Mouse (Mus musculus): ENCODE data around the gene Itgb5.

The Itgb5 gene

DNA sequence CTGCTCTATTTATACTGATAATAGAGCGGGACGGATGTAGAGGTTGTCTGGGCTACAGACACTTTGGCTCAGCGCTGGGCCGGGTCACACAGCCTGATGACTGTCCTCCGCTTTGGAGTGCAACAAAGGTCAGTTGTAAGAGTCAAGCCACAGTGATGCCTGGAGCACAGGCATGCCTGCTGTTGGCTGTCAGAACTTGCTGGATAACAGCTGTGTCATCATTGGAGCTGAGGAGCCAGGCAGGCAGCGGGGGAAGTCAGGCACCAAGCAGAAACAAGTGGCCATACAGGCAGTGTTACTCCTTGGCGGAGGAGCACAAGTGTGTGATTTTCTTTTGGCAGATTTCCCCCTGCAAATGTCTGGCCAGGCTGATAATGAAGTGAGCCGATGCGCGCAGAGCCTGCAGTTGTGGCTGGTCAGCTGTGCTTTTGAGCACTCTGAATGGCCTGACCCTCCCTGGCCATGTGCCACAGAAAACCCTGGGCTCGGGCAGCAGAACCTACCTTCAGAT lies 111.9 kb downstream of the Itgb5 start:
- DNase-seq: peak; percentile 81

DNA sequence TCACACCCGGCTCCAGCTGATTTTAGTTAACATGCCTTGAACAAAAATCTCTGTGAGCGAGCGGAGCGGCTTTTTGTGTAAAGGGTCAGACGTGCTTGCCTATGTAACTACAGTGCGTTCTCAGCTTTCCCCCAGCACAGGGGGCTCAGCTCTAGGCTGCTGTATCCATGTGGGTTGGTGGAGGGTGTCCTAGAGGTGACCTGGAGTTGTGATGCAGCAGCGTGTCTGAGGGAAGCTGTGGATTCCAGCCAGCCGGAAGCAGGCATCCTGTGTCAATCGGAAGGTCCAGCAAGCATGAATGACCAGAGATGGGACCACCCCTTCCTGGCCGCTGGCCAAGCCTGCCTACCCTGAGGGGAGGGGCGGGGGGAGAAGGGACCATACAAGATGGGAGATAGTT lies 112.9 kb downstream of the Itgb5 start:
- peak; percentile 89 for DNase-seq

DNA sequence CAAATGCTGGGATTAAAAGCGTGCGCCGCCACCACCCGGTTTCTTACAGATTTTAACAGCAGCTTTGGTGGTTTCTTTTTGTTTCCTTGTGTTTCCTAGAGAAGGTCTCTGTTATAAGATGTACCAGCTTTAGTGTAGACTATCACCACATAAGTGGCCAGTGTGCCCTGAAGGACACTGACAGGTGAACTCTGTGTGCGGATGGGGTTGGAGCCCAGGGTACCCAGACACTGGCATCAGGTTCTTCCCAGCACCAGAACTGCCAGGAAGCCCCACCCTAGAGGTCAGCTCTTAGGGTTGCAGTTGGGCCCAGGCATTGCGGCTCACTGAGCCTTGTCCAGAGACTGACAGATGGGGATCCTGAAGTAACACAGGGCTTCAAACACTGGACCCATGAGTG lies 113.9 kb downstream of the Itgb5 start:
- no peak for DNase-seq

DNA sequence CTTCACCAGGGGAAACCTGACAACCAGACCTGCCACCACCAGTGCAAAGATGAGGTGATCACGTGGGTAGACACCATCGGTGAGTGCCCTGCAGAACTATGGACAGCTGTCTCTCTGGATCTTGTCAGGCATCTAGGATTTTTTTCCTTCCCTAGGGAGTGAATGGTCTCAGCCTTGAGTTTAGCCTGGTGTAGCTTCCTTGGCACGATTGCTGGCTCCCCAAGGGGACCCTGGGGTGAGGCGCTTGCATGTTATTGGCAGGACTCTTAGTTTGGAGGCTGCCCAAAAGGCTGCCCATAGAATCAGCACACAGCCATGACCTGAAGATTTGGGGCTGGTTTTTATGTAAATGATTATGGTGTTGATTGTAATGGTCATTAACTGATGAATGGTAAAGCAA lies 114.7 kb downstream of the Itgb5 start:
- no peak for DNase-seq

DNA sequence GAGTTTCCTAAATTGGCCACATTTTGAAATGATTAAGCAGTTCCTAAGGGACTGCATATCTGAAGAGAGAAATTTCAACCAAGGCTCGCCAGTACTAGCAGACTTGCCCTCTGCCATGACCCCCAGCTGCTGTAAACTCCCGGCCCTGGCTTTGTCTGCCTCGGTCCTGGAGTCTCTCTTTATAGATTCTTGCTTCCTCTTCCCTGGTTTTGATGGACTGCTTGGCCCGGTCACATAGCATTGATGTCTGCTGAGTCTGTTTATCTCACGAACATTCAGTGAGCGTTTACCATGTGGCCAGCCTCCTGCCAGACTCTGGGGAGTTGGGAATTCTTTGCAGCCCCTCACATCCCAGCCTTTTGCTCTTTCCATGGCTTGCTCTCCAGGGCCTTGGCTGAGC lies 115.3 kb downstream of the Itgb5 start:
- peak; percentile 80 for DNase-seq

DNA sequence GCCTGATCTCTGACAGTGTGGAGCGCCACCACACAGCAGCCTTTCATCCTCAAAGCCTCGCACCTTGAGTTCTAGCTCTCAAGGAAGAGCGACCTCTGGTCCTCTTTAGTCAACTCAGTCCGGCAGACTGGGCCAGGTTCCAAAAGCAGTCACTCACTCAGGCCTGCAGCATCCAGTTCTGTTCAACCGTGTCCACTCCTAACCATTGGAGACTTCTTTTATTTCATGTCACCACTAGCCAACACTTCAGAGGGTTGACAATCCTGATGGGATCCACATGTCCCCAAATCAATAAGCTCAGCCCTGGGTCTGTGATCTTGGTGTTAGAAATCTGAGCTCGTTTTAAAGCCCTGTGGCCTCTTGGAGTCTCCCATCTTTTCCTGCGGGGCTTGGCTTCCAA lies 116.6 kb downstream of the Itgb5 start:
- peak; percentile 69 for DNase-seq

DNA sequence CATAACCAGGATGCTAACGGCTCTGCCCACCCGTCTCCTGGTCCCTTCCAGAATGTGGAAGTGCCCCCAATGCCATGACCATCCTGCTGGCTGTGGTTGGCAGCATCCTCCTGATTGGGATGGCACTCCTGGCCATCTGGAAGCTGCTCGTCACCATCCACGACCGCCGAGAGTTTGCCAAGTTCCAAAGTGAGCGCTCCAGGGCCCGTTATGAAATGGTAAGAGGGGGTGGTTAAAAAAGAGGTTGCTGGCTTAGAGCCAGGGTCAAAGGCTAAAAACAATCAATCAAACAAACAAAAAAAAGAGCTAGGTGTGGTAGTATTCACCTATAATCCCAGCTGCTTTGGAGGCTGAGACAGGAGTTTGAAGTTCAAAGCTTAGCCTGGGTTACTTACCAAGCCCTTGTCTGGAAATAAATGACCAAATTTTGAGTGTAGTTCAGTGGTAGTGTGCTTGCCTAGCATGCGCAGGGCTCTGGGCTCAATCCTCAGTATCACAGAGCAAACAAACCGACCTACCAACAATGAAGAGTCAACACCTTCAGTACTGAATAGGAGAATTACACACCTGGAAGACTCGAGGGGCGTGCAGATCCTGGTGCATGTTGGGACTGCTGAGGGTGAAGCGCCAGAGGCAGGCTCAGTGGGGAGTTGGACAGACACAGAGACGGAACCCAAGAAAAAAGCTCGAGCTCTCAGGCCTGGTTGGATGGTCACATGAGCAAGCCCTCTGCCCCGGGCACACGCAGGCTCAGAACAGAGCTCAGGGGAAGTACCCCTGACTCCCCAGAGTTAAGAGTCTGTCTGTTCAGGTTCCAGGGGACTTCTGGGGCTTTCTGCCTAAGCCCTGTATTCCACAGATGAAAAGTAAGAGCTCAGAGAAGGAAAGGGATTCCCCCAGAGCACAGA lies 118.5 kb downstream of the Itgb5 start:
- DNase-seq: no peak

DNA sequence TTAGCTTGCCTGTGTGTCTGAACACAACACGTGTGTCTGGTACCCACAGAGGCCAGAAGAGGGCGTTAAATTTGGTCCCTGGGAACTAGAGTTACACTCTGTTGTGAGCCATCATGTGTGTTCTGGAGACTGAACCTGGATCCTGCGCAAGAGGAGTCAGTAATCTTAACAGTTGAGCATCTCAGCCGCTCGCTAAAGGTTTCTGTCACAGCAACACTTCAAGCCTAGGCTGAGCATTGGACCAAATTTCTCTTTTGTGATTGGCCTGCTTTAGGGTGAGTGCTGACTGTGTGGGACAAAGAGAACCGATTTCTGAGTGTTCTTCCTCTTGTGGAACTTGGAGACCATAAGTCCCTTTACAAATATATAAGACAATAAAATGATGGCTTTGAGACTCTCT lies 120.9 kb downstream of the Itgb5 start:
- DNase-seq: no peak

DNA sequence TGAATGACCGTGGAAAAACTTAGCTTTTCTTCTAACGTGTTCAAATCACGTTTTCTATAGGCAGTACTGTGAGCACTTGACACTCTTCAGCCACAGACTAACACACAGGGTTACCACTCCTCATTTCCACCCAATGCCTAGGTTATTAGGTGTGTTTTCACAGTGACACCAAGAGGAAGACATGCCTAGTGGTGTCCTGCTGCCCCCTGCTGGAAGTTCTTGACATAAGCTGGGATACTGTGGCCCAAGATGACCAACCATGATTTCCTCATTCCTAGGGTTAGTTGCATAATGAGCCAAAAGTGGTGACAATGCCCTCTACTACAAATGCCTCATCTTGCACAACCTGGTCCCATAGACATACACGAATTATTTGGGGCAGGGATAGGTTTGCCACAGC lies 121.4 kb downstream of the Itgb5 start:
- DNase-seq: peak; percentile 93

DNA sequence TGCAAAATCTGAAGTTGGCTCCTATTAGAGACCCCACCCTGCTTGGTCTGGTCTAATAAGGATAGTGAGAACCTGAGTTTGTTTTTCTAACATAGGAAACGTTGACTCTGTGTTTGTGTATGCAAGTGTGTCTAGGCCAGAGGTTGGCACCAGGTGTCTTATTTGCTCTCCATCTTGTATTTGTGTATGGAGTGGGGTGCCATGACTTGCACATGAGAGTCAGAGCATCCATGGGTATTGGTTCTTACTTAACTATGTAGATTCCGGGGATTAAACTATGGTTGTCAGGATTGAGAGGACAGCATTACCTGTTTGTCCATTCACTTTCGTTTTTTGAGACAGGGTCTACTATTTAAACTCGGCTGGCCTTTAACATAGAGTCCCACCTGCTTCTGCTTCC lies 123.5 kb downstream of the Itgb5 start:
- no peak for DNase-seq

DNA sequence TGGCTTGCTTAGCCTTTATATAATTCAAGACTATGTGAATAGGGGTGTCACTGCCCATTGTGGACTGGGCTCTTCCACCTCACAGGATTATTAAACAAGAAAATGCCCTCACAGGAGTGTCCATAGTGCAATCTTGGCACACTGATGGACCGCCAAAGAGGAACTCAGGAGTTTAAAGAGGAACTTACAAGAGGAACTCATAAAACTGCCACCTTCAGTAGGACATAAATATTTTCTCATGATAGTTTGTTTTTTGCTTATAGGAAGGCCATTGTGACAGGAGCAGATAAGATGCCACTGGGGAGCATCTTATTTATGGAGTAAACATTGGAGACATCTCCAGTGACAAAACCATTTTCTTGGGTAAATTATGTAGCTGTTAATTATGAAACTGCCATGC lies 125.3 kb downstream of the Itgb5 start:
- DNase-seq: no peak

DNA sequence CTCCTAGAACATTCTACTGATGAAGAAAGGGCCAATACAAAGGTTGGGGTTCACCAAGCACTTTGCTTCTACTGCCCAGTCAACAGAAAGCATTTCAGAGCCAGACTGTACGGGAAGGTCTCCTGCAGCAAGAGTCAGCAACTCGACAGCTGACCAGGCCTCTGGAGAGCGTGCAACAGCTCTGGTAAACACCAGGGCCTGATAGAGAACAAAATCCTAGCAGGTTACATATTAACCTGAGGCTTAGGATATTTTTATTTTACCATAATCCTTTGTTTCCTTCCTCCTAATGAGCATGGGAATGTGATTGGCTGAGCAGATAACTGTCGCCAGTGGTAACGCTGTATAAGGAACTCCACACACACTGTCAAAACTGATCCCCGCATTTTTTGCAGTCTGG lies 134.0 kb downstream of the Itgb5 start:
- DNase-seq: peak; percentile 42

DNA sequence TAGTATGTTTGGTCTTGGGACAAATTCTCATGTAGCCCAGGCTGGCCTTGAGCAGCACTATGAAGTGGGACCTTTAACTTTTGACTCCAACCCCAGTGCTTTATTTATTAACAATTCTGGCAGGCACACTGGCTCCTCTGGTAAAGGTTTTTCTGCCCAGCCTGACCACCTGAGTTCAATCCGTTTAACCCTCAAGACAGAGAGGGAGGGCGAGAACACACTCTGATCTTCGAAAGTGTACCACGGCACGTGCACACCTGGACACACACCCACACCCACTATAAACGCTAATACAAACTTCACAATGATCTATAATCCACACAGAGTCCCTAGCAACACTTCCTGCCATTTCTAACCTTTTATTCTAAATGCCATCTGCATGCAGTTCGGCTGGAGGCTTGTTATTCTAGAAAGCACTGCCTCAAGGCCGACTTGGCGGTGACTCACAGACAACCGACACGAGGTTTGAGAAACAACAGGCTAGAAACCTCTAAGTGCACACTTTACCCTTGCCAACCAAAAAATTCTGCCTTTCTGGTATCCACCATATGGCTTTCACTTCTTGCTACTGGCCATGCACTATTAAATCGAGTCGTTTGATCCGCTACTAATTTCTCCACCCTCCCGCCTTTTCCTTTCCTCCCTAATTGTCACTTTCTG lies 136.5 kb downstream of the Itgb5 start:
- no peak for DNase-seq

DNA sequence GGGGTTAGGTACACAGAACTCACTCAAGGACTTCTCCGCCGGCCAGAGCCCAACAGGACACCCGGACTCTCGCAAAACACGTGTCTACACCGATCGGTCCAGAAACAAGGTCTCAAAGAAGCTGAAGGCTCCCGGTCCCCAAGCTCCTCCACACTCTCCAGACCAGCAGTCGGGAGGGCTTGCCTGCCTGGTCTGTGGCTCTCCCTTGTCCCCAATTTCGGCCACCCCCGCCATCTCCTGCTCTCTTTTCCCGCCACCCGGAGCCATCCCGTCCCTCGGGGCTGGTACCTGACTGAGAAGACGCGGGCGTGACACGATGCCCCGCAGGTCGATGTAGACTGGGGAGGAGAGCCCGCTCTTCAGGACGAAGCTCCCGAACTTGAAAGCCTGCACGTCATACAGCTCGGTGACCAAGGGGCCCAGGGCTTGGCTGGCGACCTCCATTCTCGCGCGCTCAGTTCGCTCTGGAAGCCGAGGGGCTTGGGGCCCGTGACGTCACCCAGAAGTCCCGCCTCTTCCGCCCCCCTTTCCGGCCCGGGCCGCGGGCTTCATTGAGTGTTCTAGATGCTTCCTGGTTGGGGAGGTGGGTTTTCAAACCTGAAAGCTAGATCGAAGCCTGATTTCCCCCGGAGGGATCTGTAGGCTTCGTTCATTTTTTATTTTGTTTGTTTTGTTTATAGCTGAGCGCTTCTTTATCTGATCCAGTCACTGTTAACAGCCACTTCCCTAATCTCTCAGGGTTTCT lies 137.2 kb downstream of the Itgb5 start, which contains the start of gene Umps:
Gene Umps (minus strand): TSS at position 501 of the 745 bp plus-strand sequence.
- DNase-seq: peak; percentile 91

DNA sequence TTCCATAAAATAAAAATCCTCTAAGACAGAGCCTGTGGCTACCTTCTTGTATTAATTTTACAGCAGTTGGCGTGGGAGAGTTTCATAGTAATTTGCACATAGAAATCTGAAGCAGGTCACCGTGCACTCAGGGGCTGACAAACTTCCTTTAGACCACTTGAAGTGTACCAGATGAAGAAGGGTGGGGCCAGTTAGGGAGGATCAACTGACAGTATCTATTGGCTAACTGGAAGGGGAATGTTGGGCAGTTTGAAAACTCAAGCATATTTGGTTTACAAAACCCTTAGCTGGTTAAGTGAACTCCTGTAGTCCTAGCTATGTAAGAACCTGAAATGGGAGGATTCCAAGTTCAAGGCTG lies 137.8 kb downstream of the Itgb5 start:
- no peak for DNase-seq

DNA sequence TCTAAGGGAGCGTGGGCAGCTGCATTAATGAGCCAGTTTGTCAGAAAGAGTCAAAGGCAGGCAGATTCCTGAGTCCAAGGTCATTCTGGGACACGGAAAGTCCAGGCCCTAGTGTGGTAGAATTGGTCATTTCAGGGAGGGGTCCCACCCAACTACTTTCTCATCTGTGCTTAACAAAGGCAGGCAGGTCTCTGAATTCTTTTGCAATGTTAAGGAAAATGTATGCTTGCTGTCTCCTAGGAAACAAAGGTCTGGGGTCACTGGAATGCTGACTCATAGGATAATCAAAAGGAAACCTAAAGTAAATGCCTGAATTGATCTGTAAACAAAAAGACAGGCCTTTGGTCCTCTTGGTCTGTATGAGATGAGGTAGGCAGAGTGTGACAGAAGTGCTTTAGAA lies 150.4 kb downstream of the Itgb5 start:
- DNase-seq: no peak

DNA sequence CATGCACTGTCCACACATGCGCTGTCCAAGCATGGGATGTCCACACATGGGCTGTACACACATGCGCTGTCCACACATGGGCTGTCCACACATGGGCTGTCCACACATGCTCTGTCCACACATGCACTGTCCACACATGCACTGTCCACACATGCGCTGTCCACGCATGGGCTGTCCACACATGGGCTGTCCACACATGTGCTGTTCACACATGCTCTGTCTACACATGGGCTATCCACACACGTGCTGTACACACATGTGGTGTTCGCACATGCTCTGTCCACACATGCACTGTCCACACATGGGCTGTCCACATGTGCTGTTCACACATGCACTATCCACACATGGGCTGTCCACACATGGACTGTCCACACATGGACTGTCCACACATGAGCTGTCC lies 154.2 kb downstream of the Itgb5 start:
- DNase-seq: no peak

DNA sequence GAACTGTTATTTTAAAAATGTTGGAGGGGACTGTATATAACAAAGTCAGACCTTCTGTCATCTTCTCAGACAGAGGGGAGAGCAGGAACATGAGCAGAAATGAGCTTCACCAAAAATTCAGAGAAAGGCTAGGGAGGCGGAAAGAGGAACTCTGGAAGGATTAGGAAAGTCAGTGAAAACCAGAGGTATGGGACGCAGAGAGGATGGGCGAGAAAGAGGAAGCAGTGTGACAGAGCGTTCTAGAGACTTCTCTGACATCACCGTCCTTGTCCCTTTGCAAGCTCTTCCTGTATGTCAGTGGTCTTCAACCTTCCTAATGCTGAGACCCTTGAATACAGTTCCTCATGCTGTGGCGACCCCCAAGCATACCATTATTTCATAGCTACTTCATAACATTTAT lies 155.9 kb downstream of the Itgb5 start:
- no peak for DNase-seq

DNA sequence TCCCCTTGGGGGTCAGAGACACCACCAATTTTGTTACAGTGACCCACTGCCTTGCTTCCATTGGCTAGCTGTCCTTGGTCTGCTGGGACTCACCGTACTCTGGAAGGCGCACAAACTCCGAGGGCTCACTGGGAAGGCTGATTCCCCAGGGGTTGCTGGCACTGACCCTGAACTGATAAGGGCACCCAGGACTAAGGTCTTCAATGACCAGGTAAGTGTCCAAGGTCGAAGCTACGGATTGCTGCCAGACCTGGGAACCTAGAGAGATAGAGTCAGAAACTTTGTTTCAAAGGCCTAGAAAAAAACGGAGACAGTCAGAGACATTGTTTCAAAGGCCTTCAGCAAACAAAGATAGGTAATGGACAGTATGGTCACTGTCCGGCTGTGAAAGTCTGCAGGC lies 157.5 kb downstream of the Itgb5 start:
- no peak for DNase-seq

DNA sequence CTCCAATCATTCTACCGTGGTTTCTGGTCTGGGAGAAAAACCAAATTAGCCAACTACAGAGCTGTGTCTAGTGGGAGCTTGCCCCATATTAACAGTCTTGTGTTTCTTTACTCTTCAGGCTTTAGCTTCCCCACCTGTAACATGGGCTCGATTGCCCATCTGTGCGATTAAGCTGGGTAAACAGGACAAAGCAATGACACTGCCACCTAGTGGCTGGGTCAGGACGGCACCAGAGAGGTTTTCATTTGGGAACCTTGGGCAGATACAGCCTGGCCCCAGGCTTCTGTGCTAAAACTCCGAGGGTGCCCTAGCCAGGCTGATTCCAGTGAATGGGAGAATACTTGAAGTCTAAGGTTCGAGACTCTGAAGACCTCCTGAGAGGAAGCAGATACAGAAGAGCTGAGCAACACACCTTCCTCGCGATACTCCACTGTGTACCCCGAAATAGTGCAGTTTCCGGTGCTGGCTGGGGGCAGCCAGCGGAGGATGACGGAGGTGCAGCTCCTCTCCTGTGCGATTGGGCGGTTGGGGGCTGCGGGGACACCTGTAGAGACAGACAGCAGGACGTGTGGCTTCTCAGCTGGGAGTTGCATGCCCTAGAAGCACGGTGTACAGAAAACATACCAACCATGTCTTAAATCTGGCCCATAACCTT lies 159.0 kb downstream of the Itgb5 start:
- DNase-seq: peak; percentile 77

DNA sequence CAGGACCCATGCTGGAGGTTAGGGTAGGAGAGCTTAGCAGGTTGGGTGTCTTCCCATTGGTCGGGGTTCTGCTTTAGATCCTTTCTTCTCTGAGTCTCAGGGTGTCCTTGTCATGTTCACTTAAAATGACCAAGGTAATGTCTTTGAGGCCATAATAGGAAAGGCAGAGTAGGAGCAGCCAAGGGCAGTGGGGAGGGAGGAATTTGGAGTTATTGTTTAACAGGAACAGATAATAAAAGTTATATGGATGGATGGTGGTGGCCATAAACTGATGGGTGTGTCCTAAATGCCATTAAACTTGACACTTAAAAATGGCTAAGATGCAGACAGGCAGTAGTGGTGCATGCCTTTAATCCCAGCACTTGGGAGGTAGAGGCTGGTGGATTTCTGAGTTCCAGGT lies 159.6 kb downstream of the Itgb5 start:
- DNase-seq: no peak

DNA sequence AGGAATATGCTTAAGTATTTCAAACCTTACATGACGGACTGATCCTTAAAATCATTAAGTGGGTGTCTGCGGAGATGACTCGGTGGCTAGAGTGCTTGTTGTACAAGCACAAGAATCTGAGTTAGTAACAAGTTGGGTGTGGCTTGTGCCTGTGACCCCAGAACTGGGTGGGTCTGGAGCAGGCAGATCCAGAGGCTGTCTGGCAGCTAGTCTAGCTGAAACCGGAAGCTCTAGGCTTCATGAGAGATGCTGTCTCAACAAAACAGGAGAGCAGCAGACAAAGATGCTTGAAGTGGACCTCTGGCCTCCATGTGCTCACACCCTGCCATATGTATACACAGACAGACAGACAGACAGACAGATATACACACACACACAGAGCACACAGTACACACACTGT lies 161.2 kb downstream of the Itgb5 start:
- DNase-seq: no peak

DNA sequence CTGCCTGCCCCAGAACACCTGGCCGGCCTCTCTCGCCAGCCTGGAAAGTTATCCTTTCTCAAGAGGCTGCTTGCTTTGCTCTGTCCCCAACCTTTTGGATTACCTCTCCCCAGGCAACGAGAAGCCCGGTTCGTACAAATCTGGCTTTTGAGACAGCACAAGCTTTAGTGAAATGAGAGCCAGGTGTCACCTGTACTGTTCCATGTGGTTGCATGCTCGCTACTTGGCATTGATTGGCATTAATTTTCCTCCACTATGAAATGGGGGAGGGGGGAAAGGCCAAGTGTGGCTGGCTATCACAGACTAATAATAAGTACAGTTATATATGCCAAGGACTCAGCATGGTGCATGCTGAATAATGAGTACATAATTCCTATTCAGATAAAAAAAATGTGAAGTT lies 164.9 kb downstream of the Itgb5 start:
- DNase-seq: no peak
